Mouse (Mus musculus): ENCODE results near the gene Cemip. TPM values are rescaled to one million over a fixed set of nuclear protein-coding genes. Genes with fewer than 3 reads are reported as not detected.
"Not testable (repeated sequence)": the region's sequence is repeated elsewhere in the genome, so short reads cannot be mapped to it uniquely, and the experiment has no call there.

Cemip gene
- polyA plus RNA-seq, 1 experiment, result 2.2 TPM

- DNase-seq (ENCODE audit: low read depth), result no peak
- no peak for TF ChIP-seq CTCF (IDR thresholded peaks at IDR 0.05; ENCODE audit: borderline replicate concordance, extremely low read depth, insufficient read depth, insufficient read length)
- no peak for TF ChIP-seq POLR2A (IDR thresholded peaks at IDR 0.05; ENCODE audit: borderline replicate concordance, extremely low read depth, insufficient read depth, insufficient read length, poor library complexity, severe bottlenecking)
Observed at GRCm38 (mm10) chr7:83911909-83912308, 174.4 kb downstream of the Cemip start.

GRCm38 (mm10) chr7:83904831-83905230, 181.5 kb downstream of the Cemip start:
- no peak for DNase-seq (ENCODE audit: low read depth)
- TF ChIP-seq POLR2A (IDR thresholded peaks at IDR 0.05; ENCODE audit: borderline replicate concordance, extremely low read depth, insufficient read depth, insufficient read length, poor library complexity, severe bottlenecking), result no peak
- no peak for TF ChIP-seq CTCF (IDR thresholded peaks at IDR 0.05; ENCODE audit: borderline replicate concordance, extremely low read depth, insufficient read depth, insufficient read length)

- no peak for TF ChIP-seq CTCF (IDR thresholded peaks at IDR 0.05; ENCODE audit: borderline replicate concordance, extremely low read depth, insufficient read depth, insufficient read length)
- TF ChIP-seq POLR2A (IDR thresholded peaks at IDR 0.05; ENCODE audit: borderline replicate concordance, extremely low read depth, insufficient read depth, insufficient read length, poor library complexity, severe bottlenecking), result no peak
- DNase-seq (ENCODE audit: low read depth), result no peak
Observed at GRCm38 (mm10) chr7:83902296-83903145, 183.8 kb downstream of the Cemip start.

- no peak for TF ChIP-seq POLR2A (IDR thresholded peaks at IDR 0.05; ENCODE audit: borderline replicate concordance, extremely low read depth, insufficient read depth, insufficient read length, poor library complexity, severe bottlenecking)
- TF ChIP-seq CTCF (IDR thresholded peaks at IDR 0.05; ENCODE audit: borderline replicate concordance, extremely low read depth, insufficient read depth, insufficient read length), result no peak
- DNase-seq (ENCODE audit: low read depth), result no peak
Observed at GRCm38 (mm10) chr7:83901425-83901824, 184.9 kb downstream of the Cemip start.

GRCm38 (mm10) chr7:83900519-83900918, 185.8 kb downstream of the Cemip start:
- DNase-seq (ENCODE audit: low read depth), result no peak
- TF ChIP-seq CTCF (IDR thresholded peaks at IDR 0.05; ENCODE audit: borderline replicate concordance, extremely low read depth, insufficient read depth, insufficient read length), result no peak
- no peak for TF ChIP-seq POLR2A (IDR thresholded peaks at IDR 0.05; ENCODE audit: borderline replicate concordance, extremely low read depth, insufficient read depth, insufficient read length, poor library complexity, severe bottlenecking)

- TF ChIP-seq CTCF (IDR thresholded peaks at IDR 0.05; ENCODE audit: borderline replicate concordance, extremely low read depth, insufficient read depth, insufficient read length), result no peak
- TF ChIP-seq POLR2A (IDR thresholded peaks at IDR 0.05; ENCODE audit: borderline replicate concordance, extremely low read depth, insufficient read depth, insufficient read length, poor library complexity, severe bottlenecking), result no peak
- no peak for DNase-seq (ENCODE audit: low read depth)
Observed at GRCm38 (mm10) chr7:83898267-83898666, 188.0 kb downstream of the Cemip start.

GRCm38 (mm10) chr7:83896077-83896740, 190.1 kb downstream of the Cemip start:
- TF ChIP-seq CTCF (IDR thresholded peaks at IDR 0.05; ENCODE audit: borderline replicate concordance, extremely low read depth, insufficient read depth, insufficient read length) (no peak), POLR2A (IDR thresholded peaks at IDR 0.05; ENCODE audit: borderline replicate concordance, extremely low read depth, insufficient read depth, insufficient read length, poor library complexity, severe bottlenecking) (no peak)

GRCm38 (mm10) chr7:83894348-83894747, 192.0 kb downstream of the Cemip start:
- no peak for DNase-seq (ENCODE audit: low read depth)
- TF ChIP-seq CTCF (IDR thresholded peaks at IDR 0.05; ENCODE audit: borderline replicate concordance, extremely low read depth, insufficient read depth, insufficient read length) (peak; percentile 19; the same call in 1 of the 2 replicates), POLR2A (IDR thresholded peaks at IDR 0.05; ENCODE audit: borderline replicate concordance, extremely low read depth, insufficient read depth, insufficient read length, poor library complexity, severe bottlenecking) (no peak)

More at GRCm38 (mm10) chr7:83896077-83896740, 190.1 kb downstream of the Cemip start:
- DNase-seq (ENCODE audit: low read depth), result no peak

GRCm38 (mm10) chr7:83892333-83892669, 194.0 kb downstream of the Cemip start:
- TF ChIP-seq POLR2A (IDR thresholded peaks at IDR 0.05; ENCODE audit: borderline replicate concordance, extremely low read depth, insufficient read depth, insufficient read length, poor library complexity, severe bottlenecking), result no peak
- TF ChIP-seq CTCF (IDR thresholded peaks at IDR 0.05; ENCODE audit: borderline replicate concordance, extremely low read depth, insufficient read depth, insufficient read length), result no peak
- DNase-seq (ENCODE audit: low read depth), result no peak

GRCm38 (mm10) chr7:83891433-83892332, 194.6 kb downstream of the Cemip start:
- peak; percentile 66; the same call in 1 of the 2 replicates for TF ChIP-seq POLR2A (IDR thresholded peaks at IDR 0.05; ENCODE audit: borderline replicate concordance, extremely low read depth, insufficient read depth, insufficient read length, poor library complexity, severe bottlenecking)
- 0 out of 2 replicates have a peak, but pooled peaks have one; percentile 1 for TF ChIP-seq CTCF (IDR thresholded peaks at IDR 0.05; ENCODE audit: borderline replicate concordance, extremely low read depth, insufficient read depth, insufficient read length)
- peak; percentile 98 for DNase-seq (ENCODE audit: low read depth)

GRCm38 (mm10) chr7:83889946-83890345, 196.4 kb downstream of the Cemip start:
- DNase-seq (ENCODE audit: low read depth), result not testable (repeated sequence)
